Mouse (Mus musculus) mesoderm, embryonic 11.5 days (tissue): ENCODE measurements around the gene Pde4d.

Experiments
- DNase-seq: peaks from one replicate; pipeline ENCODE4 v3.0.0-alpha.2; 2012; ENCODE audit warnings: low read depth, low spot score

Gene Pde4d

GRCm38 (mm10) chr13:109623201-109623600, 1173.5 kb downstream of the Pde4d start:
- DNase-seq, result no peak

- no peak for DNase-seq
These were observed 1175.1 kb downstream of the Pde4d start for GRCm38 (mm10) chr13:109624772-109625349.

- no peak for DNase-seq
These were observed 1175.8 kb downstream of the Pde4d start for GRCm38 (mm10) chr13:109625466-109626129.

- DNase-seq, result no peak
These were observed 1177.5 kb downstream of the Pde4d start for GRCm38 (mm10) chr13:109627265-109627664.

GRCm38 (mm10) chr13:109628606-109629005, 1178.9 kb downstream of the Pde4d start:
- no peak for DNase-seq

GRCm38 (mm10) chr13:109629216-109629615, 1179.5 kb downstream of the Pde4d start:
- no peak for DNase-seq

- DNase-seq, result no peak
These were observed 1181.8 kb downstream of the Pde4d start for GRCm38 (mm10) chr13:109631399-109632026.

- peak; percentile 34 for DNase-seq
These were observed 1182.8 kb downstream of the Pde4d start for GRCm38 (mm10) chr13:109632387-109633036.

GRCm38 (mm10) chr13:109633037-109633418, 1183.3 kb downstream of the Pde4d start:
- DNase-seq, result no peak

GRCm38 (mm10) chr13:109635901-109636520, 1186.3 kb downstream of the Pde4d start:
- DNase-seq, result no peak

GRCm38 (mm10) chr13:109638273-109638672, 1188.5 kb downstream of the Pde4d start:
- DNase-seq, result no peak

GRCm38 (mm10) chr13:109639286-109639685, 1189.5 kb downstream of the Pde4d start:
- no peak for DNase-seq

GRCm38 (mm10) chr13:109641562-109641961, 1191.8 kb downstream of the Pde4d start:
- no peak for DNase-seq

- no peak for DNase-seq
These were observed 1193.7 kb downstream of the Pde4d start for GRCm38 (mm10) chr13:109643419-109643818.

- no peak for DNase-seq
These were observed 1194.3 kb downstream of the Pde4d start for GRCm38 (mm10) chr13:109644086-109644485.

GRCm38 (mm10) chr13:109645284-109645909, 1195.6 kb downstream of the Pde4d start:
- no peak for DNase-seq

GRCm38 (mm10) chr13:109645910-109646284, 1196.1 kb downstream of the Pde4d start:
- no peak for DNase-seq

- no peak for DNase-seq
These were observed 1197.0 kb downstream of the Pde4d start for GRCm38 (mm10) chr13:109646597-109647232.

GRCm38 (mm10) chr13:109647479-109648199, 1197.9 kb downstream of the Pde4d start:
- DNase-seq, result no peak

- DNase-seq, result no peak
These were observed 1198.6 kb downstream of the Pde4d start for GRCm38 (mm10) chr13:109648311-109648710.
